8 mouse cellular contexts compared by ENCODE assay signal in genomic region chr19:24271326-24271725, GRCm38 (mm10). TPM values are rescaled to one million over a fixed set of nuclear protein-coding genes. Genes with fewer than 3 reads are reported as not detected.
DNase-seq lines count a peak whose midpoint lies in the region; ATAC-seq and TF ChIP-seq lines count a peak whose summit lies in the region.

No protein-coding gene starts in this region.

- whole genome bisulfite sequencing in heart, adult 2 months = 45% methylated on average over 7 of the region's 7 CpGs
- 26% methylated on average over 7 of the region's 7 CpGs for WGBS in kidney, adult 2 months
- WGBS in liver, embryonic 14.5 days (ENCODE audit: insufficient replicate concordance) = 63% methylated on average over 7 of the region's 7 CpGs

- TF ChIP-seq POLR2A in heart, adult 2 months (IDR thresholded peaks at IDR 0.05; ENCODE audit: insufficient read depth, low read depth, low read length) = no peak
- TF ChIP-seq POLR2A in kidney, adult 2 months (IDR thresholded peaks at IDR 0.05; ENCODE audit: low read depth, low read length) = no peak

- peak overlapping the region; percentile 26; the same call in 1 of the 2 replicates for H3K4me3 ChIP-seq in heart, adult 2 months
- no peak overlapping the region for H3K4me3 ChIP-seq in kidney, adult 2 months (ENCODE audit: insufficient read depth, low read depth, low read length)
- no peak overlapping the region for H3K4me3 ChIP-seq in liver, embryonic 14.5 days (ENCODE audit: insufficient read depth in 1 of 2, low read depth in 2 of 2, low read length in 2 of 2)

- ATAC-seq in liver, embryonic 14.5 days (ENCODE audit: insufficient read depth) = peak; percentile 62
- ATAC-seq in megakaryocyte, adult 5-6 weeks (ENCODE audit: poor library complexity, severe bottlenecking) = no peak

- no peaks in the 10 kb centered on the region for H3K4me1 ChIP-seq in heart, adult 2 months (ENCODE audit: control insufficient read depth, insufficient read depth, low read length)
- H3K4me1 ChIP-seq in kidney, adult 2 months (ENCODE audit: control insufficient read depth, insufficient read depth, low read length) = peaks cover 29% of the 10 kb centered on the region
- H3K4me1 ChIP-seq in liver, embryonic 14.5 days (replicated peaks; ENCODE audit: control insufficient read depth in 2 of 2, insufficient read depth in 2 of 2, low read length in 1 of 2) = peaks cover 11 to 20% of the 10 kb centered on the region in 2 experiments

- no peak overlapping the region; the same call in 1 of the 2 replicates for H3K4me2 ChIP-seq in liver, embryonic 14.5 days (ENCODE audit: low read depth)

- intact Hi-C loops in heart, adult 2 months (cut with DNase I) = no loop called here

- no peak for TF ChIP-seq EP300 in heart, adult 2 months (IDR thresholded peaks at IDR 0.05; ENCODE audit: insufficient read depth, low read depth, low read length)
- TF ChIP-seq EP300 in liver, embryonic 14.5 days (IDR thresholded peaks at IDR 0.05; ENCODE audit: low read depth) = no peak

- no peak for TF ChIP-seq CTCF in heart, adult 2 months (IDR thresholded peaks at IDR 0.05)
- no peak for TF ChIP-seq CTCF in kidney, adult 2 months (conservative IDR thresholded peaks at IDR 0.05; ENCODE audit: insufficient read depth, insufficient read length, low read depth, low read length)
- TF ChIP-seq CTCF in liver, embryonic 14.5 days (IDR thresholded peaks at IDR 0.05; ENCODE audit: low read depth) = no peak

- DNase-seq in adrenal gland, adult (ENCODE audit: inconsistent age in 2 of 2, low spot score in 1 of 2) = peak; percentile 64 to 85
- DNase-seq in adrenal gland, postnatal 4 days (ENCODE audit: low spot score in 2 of 2) = no peak
- peak; percentile 68 for DNase-seq in adrenal gland, postnatal 10 days
- peak; percentile 24 to 31 for DNase-seq in heart, adult 2 months
- peak; percentile 90 for DNase-seq in kidney, adult 2 months
- DNase-seq in liver, embryonic 14.5 days (ENCODE audit: low read depth in 3 of 3, low spot score in 3 of 3) = no peak
- DNase-seq in retina, postnatal 7 days (ENCODE audit: low read depth, low spot score) = peak; percentile 60

- no peak overlapping the region for H3K9ac ChIP-seq in heart, adult 2 months (ENCODE audit: low read depth, low read length)
- H3K9ac ChIP-seq in liver, embryonic 14.5 days (replicated peaks) = no peak overlapping the region

- no peak overlapping the region for H3K27ac ChIP-seq in heart, adult 2 months
- peak overlapping the region; percentile 51 for H3K27ac ChIP-seq in kidney, adult 2 months (ENCODE audit: insufficient read depth, low read depth, low read length)
- no peak overlapping the region for H3K27ac ChIP-seq in liver, embryonic 14.5 days

- no peaks in the 10 kb centered on the region for H3K9me3 ChIP-seq in liver, embryonic 14.5 days (ENCODE audit: control insufficient read depth, low read length)

- no peaks in the 10 kb centered on the region for H3K79me2 ChIP-seq in heart, adult 2 months (replicated peaks; ENCODE audit: control insufficient read depth, insufficient read depth, low read length)

- H3K27me3 ChIP-seq in heart, adult 2 months (ENCODE audit: control insufficient read depth, insufficient read depth, low read length) = no peaks in the 10 kb centered on the region
- no peaks in the 10 kb centered on the region for H3K27me3 ChIP-seq in kidney, adult 2 months (replicated peaks; ENCODE audit: control insufficient read depth, insufficient read depth, low read length)
- H3K27me3 ChIP-seq in liver, embryonic 14.5 days (ENCODE audit: control insufficient read depth, insufficient read depth, low read length) = no peaks in the 10 kb centered on the region

- no peaks in the 10 kb centered on the region for H3K36me3 ChIP-seq in heart, adult 2 months (ENCODE audit: control insufficient read depth, insufficient read depth, low read length)
- no peaks in the 10 kb centered on the region for H3K36me3 ChIP-seq in kidney, adult 2 months (ENCODE audit: control insufficient read depth, insufficient read depth, low read length)
- H3K36me3 ChIP-seq in liver, embryonic 14.5 days (replicated peaks; ENCODE audit: control insufficient read depth, insufficient read depth, low read depth) = peaks cover 10% of the 10 kb centered on the region

RNA-seq across cellular contexts. Expression of gene Fxn, which starts 9.1 kb away (rescaled TPM):
- total RNA-seq in adrenal gland, postnatal 4 days (2021) = 10 to 100 TPM; 24.3 to 24.4 TPM
- 10 to 100 TPM; 18.0 to 22.1 TPM for total RNA-seq in adrenal gland, postnatal 10 days (2021)
- 10 to 100 TPM; 26.6 to 33.0 TPM for total RNA-seq in heart, adult 2 months (2021)
- polyA plus RNA-seq in heart, adult 2 months (2012; rRNA removed) = 28.3 and 35.6 TPM in 2 replicates
- 25.7 and 29.2 TPM in 2 replicates for polyA plus RNA-seq in kidney, adult 2 months (2012; rRNA removed)
- 25.3 and 27.8 TPM in 2 replicates for polyA plus RNA-seq in liver, embryonic 14.5 days (2012; rRNA removed)
- polyA plus RNA-seq in liver, embryonic 14.5 days (2014; fragmentation: Nextera tagmentation; extraction: Ambion mirVana) = 47.4 and 49.1 TPM in 2 replicates
- total RNA-seq in megakaryocyte, adult 5-6 weeks (2015) = 9.6 and 10.4 TPM in 2 replicates
- 4.2 and 4.7 TPM in 2 replicates for total RNA-seq in megakaryocyte, adult 5-6 weeks (2017)

RNA-seq across cellular contexts. Expression of gene Tjp2, which starts 46.5 kb away (rescaled TPM):
- 10 to 100 TPM; 14.5 to 17.3 TPM for total RNA-seq in adrenal gland, postnatal 4 days (2021)
- 10 to 100 TPM; 11.9 to 14.9 TPM for total RNA-seq in adrenal gland, postnatal 10 days (2021)
- 10 to 100 TPM; 16.1 to 19.2 TPM for total RNA-seq in heart, adult 2 months (2021)
- polyA plus RNA-seq in heart, adult 2 months (2012; rRNA removed) = 7.9 and 10.2 TPM in 2 replicates
- polyA plus RNA-seq in kidney, adult 2 months (2012; rRNA removed) = 13.0 and 13.4 TPM in 2 replicates
- polyA plus RNA-seq in liver, embryonic 14.5 days (2012; rRNA removed) = 2.2 and 2.9 TPM in 2 replicates
- polyA plus RNA-seq in liver, embryonic 14.5 days (2014; fragmentation: Nextera tagmentation; extraction: Ambion mirVana) = 3.2 and 4.0 TPM in 2 replicates
- 1.6 and 3.7 TPM in 2 replicates for total RNA-seq in megakaryocyte, adult 5-6 weeks (2015)
- 2.4 and 3.3 TPM in 2 replicates for total RNA-seq in megakaryocyte, adult 5-6 weeks (2017)

Comparison
In these comparisons a context has a peak if more than half of its experiments do, and no peak if none do; other contexts are left out.
1. DNase-seq: peak in adrenal gland, adult (2 of 2), adrenal gland, postnatal 10 days (single experiment), heart, adult 2 months (2 of 2), kidney, adult 2 months (single experiment) and retina, postnatal 7 days (single experiment); none in adrenal gland, postnatal 4 days (0 of 2) and liver, embryonic 14.5 days (0 of 3).